Mouse (Mus musculus): ENCODE measurements around the gene Pacs1.
"Not testable (repeated sequence)": the region's sequence is repeated elsewhere in the genome, so short reads cannot be mapped to it uniquely, and the experiment has no call there.

Gene Pacs1

GRCm38 (mm10) chr19:5095887-5096474, 176.9 kb downstream of the Pacs1 start:
- DNase-seq (ENCODE audit: low spot score), result no peak

GRCm38 (mm10) chr19:5094746-5095417, 178.0 kb downstream of the Pacs1 start:
- DNase-seq (ENCODE audit: low spot score), result no peak

- DNase-seq (ENCODE audit: low spot score), result peak; percentile 78
Observed at GRCm38 (mm10) chr19:5094243-5094632, 178.7 kb downstream of the Pacs1 start.

GRCm38 (mm10) chr19:5093481-5094242, 179.3 kb downstream of the Pacs1 start:
- DNase-seq (ENCODE audit: low spot score), result no peak

GRCm38 (mm10) chr19:5092083-5092482, 180.8 kb downstream of the Pacs1 start:
- no peak for DNase-seq (ENCODE audit: low spot score)

- DNase-seq (ENCODE audit: low spot score), result no peak
Observed at GRCm38 (mm10) chr19:5089324-5089723, 183.6 kb downstream of the Pacs1 start.

DNA sequence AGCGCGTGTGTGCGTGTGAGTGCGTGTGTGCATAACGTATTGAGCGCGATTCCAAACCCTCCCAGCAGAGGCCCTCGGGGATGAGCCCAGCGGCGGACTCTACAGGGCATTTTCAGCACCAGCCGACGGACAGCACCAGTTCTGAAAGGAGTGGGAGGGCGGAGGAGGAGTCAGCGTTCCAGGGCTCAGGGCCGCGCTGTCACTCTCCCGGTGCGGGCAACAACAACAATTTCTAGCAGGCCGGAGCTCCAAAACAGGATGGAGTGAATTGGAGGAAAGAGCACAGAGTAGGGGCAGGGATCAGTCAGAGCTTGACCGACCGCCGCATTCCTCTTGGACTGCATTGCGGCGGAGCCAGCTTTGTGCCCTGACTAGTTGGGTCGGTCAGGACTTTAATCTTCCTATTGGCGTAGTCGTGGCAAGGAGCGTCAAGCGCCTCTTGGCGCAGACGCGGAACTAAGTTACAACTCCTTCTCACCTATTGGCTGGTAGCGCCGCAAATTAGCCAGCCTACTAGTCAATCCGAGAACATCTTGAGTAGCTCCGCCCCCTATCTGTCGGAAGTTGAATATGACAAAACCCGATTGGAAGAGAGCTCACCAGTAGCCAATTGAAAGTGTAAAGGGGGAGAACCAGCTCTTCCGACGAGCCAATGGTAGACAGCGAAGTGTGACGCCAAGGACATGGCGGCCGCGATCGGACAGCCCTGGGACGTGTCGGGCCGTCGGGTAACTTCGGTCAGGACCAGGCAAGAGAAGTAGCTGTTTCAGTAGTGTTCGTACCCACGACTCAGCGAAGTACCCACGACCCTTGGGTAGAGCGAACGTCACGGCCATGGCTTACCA, 184.8 kb downstream of the Pacs1 start, which contains the start of gene Yif1a:
TSS of gene Yif1a (plus strand) at position 655 of the 845 bp plus-strand sequence.
- peak; percentile 87 for DNase-seq (ENCODE audit: low spot score)

GRCm38 (mm10) chr19:5086533-5086932, 186.4 kb downstream of the Pacs1 start:
- DNase-seq (ENCODE audit: low spot score), result not testable (repeated sequence)

DNA sequence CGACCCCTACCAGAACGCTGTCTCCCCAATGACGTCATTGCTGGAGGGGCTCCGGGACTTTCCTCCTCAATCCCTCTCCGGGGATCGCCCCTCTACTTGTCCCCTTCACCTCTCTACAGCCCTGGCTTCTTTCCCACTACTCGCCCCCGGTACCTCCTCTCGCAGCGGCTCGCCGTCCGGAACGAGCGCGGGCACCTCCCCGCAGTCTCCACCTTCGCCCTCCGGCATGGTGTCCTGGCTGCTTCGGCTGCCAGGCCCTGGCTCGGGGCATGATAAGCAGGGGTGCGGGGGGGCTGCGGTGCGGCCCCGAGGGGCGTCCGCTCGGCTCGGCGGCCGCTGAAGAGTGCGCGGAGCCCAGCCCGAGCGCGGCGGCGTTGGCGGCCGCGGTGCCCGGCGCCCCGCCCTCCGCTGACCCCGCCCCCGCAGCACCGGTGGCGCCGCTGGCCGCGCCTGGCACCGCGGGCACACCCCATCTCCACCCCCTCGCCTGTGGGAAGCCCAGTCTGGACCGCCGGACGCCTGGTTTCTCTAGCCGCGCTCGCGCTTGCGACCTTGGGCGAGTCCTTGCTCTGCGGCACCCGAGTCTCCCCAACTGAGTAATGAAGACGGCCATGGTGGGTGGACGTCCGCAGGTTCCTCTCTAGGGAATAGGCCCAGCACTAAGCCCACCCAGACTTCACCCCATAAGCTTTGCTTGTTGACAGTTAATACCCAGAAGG, 187.6 kb downstream of the Pacs1 start, which contains the start of gene Tmem151a:
TSS of gene Tmem151a (minus strand) at position 387 of the 719 bp plus-strand sequence.
- no peak for DNase-seq (ENCODE audit: low spot score)

DNA sequence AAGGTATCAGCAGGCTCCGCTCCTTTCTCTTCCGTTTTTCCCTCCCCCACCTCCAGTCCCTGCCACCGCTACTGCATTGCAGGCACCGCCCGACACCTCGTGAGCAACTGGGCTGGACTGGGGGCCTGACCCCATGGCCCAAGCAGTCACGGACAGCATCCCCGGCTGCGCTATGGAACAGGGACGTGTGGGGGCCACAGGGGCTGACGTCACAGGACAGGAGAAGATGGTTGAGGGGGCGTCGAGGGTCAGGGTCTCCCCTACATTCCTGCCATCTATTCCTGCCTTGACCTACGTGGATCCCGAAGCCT, 188.1 kb downstream of the Pacs1 start:
- DNase-seq (ENCODE audit: low spot score), result no peak

DNA sequence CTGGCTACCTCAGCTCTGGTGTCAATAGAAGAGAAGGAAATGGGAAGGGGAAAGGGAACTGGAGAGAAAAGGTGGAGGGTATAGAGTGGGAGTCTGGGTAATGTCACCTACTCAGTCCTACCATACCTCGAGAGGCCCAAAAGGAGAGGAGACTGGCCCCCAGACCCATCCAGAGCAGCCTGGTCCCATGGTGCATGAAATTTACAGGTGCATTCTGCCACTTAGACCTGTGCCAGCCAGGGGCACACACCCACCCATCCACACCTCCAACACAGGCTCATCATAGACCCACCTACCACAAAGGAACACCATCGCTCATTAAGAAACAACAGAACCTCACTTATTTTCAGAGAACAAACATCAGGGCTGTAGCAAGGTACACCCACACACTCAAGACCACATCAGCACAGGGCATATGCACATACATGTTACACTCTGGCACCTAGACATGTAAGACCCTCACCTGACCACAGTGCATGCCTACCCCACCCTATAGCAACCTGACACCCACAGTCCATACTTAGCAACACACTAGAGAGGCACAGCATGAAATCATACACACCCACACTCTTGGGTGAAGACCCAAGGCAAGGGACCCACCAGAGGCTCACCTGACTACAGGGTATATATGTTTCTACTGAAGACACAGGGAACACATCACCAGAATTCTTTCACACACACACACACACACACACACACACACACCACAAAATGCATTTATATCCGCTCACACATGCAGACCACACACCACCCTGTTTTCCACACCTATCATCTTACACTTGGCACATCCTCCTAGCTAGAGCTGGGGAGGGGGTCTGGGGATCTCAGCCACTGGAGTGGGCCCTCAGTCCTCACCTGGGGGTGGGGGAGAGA, 188.7 kb downstream of the Pacs1 start:
- DNase-seq (ENCODE audit: low spot score), result no peak

Measured in urinary bladder, postnatal 10 days (tissue).